Mouse (Mus musculus) bone marrow macrophage, adult 2 months (primary cell): ENCODE measurements around the gene Msh4. TPM values are rescaled to one million over a fixed set of nuclear protein-coding genes. Genes with fewer than 3 reads are reported as not detected.

Experiments
- H3K27ac ChIP-seq: 2 replicates; pipeline ENCODE4 v1.5.1; 2012; ENCODE audit warnings: low read depth, low read length; ENCODE audit not compliant: insufficient read depth
- H3K4me1 ChIP-seq: 2 replicates; pipeline ENCODE4 v1.6.1; 2012; ENCODE audit warnings: low read length; ENCODE audit not compliant: control insufficient read depth, insufficient read depth
- H3K4me3 ChIP-seq: 2 replicates; pipeline ENCODE4 v1.5.1; 2012; ENCODE audit warnings: mild to moderate bottlenecking, low read length, moderate library complexity; ENCODE audit not compliant: insufficient read depth
- CTCF ChIP-seq: IDR thresholded peaks from 2 replicates; pipeline ENCODE4 v1.5.1; 2012; ENCODE audit warnings: low read depth, mild to moderate bottlenecking, low read length, moderate library complexity
- POLR2A ChIP-seq: IDR thresholded peaks from 2 replicates; pipeline ENCODE4 v1.6.1; 2012; ENCODE audit warnings: mild to moderate bottlenecking, low read depth, low read length, borderline replicate concordance
- polyA plus RNA-seq: library from polyadenylated mRNA; stranded (reverse); fragments of >200 nt; gene quantifications from 2 replicates; pipeline ENCODE4 v1.2.4, GENCODE M21; 2012; ENCODE audit not compliant: missing spikeins, insufficient read depth, insufficient read length

The Msh4 gene
- polyA plus RNA-seq, result not detected in 2 replicates

GRCm38 (mm10) chr3:153906136-153906871 is at the start of gene Msh4:
TSS of gene Msh4 (minus strand) at chr3:153906138.
- H3K4me3 ChIP-seq, result no peak within 1 kb of the TSS
- TF ChIP-seq CTCF, result no peak
- TF ChIP-seq POLR2A, result no peak
- peaks cover 23% of the 10 kb centered on the region for H3K4me1 ChIP-seq
- H3K27ac ChIP-seq, result no peak within 1 kb of the TSS

- Histone ChIP-seq H3K4me1 (no peaks in the 10 kb centered on the region), H3K27ac (no peak overlapping the region), H3K4me3 (no peak overlapping the region)
- TF ChIP-seq CTCF (no peak), POLR2A (no peak)
Observed at GRCm38 (mm10) chr3:153948176-153948575, 42.2 kb upstream of the Msh4 start.

- peaks cover 7% of the 10 kb centered on the region for H3K4me1 ChIP-seq
Observed at GRCm38 (mm10) chr3:153947271-153947670, 41.3 kb upstream of the Msh4 start.

GRCm38 (mm10) chr3:153944335-153944990 is 38.5 kb upstream of the Msh4 start, which contains the start of gene Acadm:
TSS of gene Acadm (minus strand) at chr3:153944632.
- peak; percentile 81 for TF ChIP-seq POLR2A
- TF ChIP-seq CTCF, result no peak
- peak within 1 kb of the TSS; percentile 80 for H3K27ac ChIP-seq
- H3K4me1 ChIP-seq, result peaks cover 7% of the 10 kb centered on the region
- H3K4me3 ChIP-seq, result peak within 1 kb of the TSS; percentile 90

More at GRCm38 (mm10) chr3:153947271-153947670, 41.3 kb upstream of the Msh4 start:
- TF ChIP-seq CTCF, result no peak
- TF ChIP-seq POLR2A, result no peak
- Histone ChIP-seq H3K4me3 (no peak overlapping the region), H3K27ac (no peak overlapping the region)

GRCm38 (mm10) chr3:153943901-153944334 is 38.0 kb upstream of the Msh4 start:
- Histone ChIP-seq H3K4me1 (peaks cover 7% of the 10 kb centered on the region), H3K4me3 (peak overlapping the region; percentile 90), H3K27ac (peak overlapping the region; percentile 80)
- TF ChIP-seq POLR2A (no peak), CTCF (no peak)

- H3K27ac ChIP-seq, result no peak overlapping the region
- peak overlapping the region; percentile 90 for H3K4me3 ChIP-seq
- TF ChIP-seq POLR2A, result no peak
- TF ChIP-seq CTCF, result no peak
- H3K4me1 ChIP-seq, result peaks cover 7% of the 10 kb centered on the region
Observed at GRCm38 (mm10) chr3:153943003-153943640, 37.2 kb upstream of the Msh4 start.

- H3K4me1 ChIP-seq, result peaks cover 7% of the 10 kb centered on the region
- H3K4me3 ChIP-seq, result no peak overlapping the region
- no peak overlapping the region for H3K27ac ChIP-seq
- TF ChIP-seq CTCF (no peak), POLR2A (no peak)
Observed at GRCm38 (mm10) chr3:153941613-153942012, 35.7 kb upstream of the Msh4 start.

- no peak overlapping the region for H3K4me3 ChIP-seq
- H3K27ac ChIP-seq, result no peak overlapping the region
- H3K4me1 ChIP-seq, result peaks cover 13% of the 10 kb centered on the region
- TF ChIP-seq CTCF (no peak), POLR2A (no peak)
Observed at GRCm38 (mm10) chr3:153940486-153940885, 34.5 kb upstream of the Msh4 start.

GRCm38 (mm10) chr3:153940021-153940420 is 34.1 kb upstream of the Msh4 start:
- peaks cover 16% of the 10 kb centered on the region for H3K4me1 ChIP-seq
- H3K27ac ChIP-seq, result no peak overlapping the region
- TF ChIP-seq POLR2A (no peak), CTCF (no peak)
- no peak overlapping the region for H3K4me3 ChIP-seq
